Mouse (Mus musculus): ENCODE data around the gene Alg5.

DNA sequence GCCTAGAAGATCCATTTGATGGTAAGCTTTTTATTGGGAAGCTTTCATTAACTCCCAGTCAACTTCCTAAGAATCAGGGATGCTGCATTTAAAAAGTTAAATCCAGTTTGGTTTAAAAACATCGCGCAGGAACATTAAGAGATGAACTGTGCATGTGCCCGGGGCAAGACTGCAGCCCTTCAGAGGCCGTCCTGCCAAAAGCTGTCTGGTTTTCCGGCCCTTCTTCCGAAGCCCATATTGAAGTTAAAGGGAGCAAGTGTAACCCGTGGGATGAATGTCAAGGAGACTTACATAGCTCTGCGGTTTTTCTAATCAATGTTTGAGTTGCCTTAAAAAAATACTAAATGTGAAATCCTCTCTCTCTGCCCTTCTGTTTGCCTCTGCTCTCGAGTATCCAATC is 23.9 kb downstream of the Alg5 start:
- TF ChIP-seq GATA1 (IDR thresholded peaks at IDR 0.05; ENCODE audit: borderline replicate concordance, low read length), result no peak
- no peak for TF ChIP-seq FLI1 (IDR thresholded peaks at IDR 0.05; ENCODE audit: low read length)
